Mouse (Mus musculus) adrenal gland, postnatal 10 days (tissue): ENCODE results near the gene Miip. TPM values are rescaled to one million over a fixed set of nuclear protein-coding genes. Genes with fewer than 3 reads are reported as not detected.

ENCODE experiments used
- DNase-seq: peaks from one replicate; pipeline ENCODE4 v3.0.0; 2021; ENCODE audit warnings: mixed read lengths
- long read RNA-seq, 2 experiments: library from polyadenylated mRNA; stranded (forward); transcript quantifications; one replicate each; pipeline ENCODE4 v2.0.0; 2021
- total RNA-seq, 2 experiments: library from RNA; stranded (reverse); gene quantifications; 2 replicates each; pipeline ENCODE4 v1.2.3; 2021

Miip gene
- total RNA-seq, result 10 to 100 TPM; 18.5 to 29.4 TPM
- long read RNA-seq, experiment 1, transcript Miip-201 (10 exons, 1,813 nt), result major isoform, 32 of 63 reads
- long read RNA-seq, experiment 1, partial matches to known transcripts, result 6 of 63 reads
- long read RNA-seq, experiment 1, other reads (novel, unspliced or antisense), result 20 of 63 reads
- long read RNA-seq, experiment 2, transcript Miip-201 (10 exons, 1,813 nt), result major isoform, 11 of 39 reads
- long read RNA-seq, experiment 2, transcript Miip-205 (9 exons, 1,909 nt), result minor isoform, 10 of 39 reads
- long read RNA-seq, experiment 2, partial matches to known transcripts, result 6 of 39 reads
- long read RNA-seq, experiment 2, other reads (novel, unspliced or antisense), result 12 of 39 reads

- peak; percentile 96 for DNase-seq
These were observed at the start of gene Miip, which contains the start of gene Fv1 for GRCm38 (mm10) chr4:147868450-147869031. Gene Miip (minus strand): TSS chr4:147868816. Gene Fv1 (plus strand): TSS chr4:147868979.

GRCm38 (mm10) chr4:147909486-147909885 lies 40.9 kb upstream of the Miip start:
- DNase-seq, result no peak

GRCm38 (mm10) chr4:147906230-147906629 lies 37.6 kb upstream of the Miip start:
- peak; percentile 53 for DNase-seq

GRCm38 (mm10) chr4:147905090-147905659 lies 36.6 kb upstream of the Miip start:
- no peak for DNase-seq

- DNase-seq, result peak; percentile 91
These were observed 35.9 kb upstream of the Miip start, which contains the start of gene Mfn2 for GRCm38 (mm10) chr4:147904313-147905089. Gene Mfn2 (minus strand): TSS chr4:147904704.

- peak; percentile 62 for DNase-seq
These were observed 35.0 kb upstream of the Miip start for GRCm38 (mm10) chr4:147903601-147904000.

GRCm38 (mm10) chr4:147902906-147903500 lies 34.4 kb upstream of the Miip start:
- peak; percentile 41 for DNase-seq

GRCm38 (mm10) chr4:147900452-147900851 lies 31.8 kb upstream of the Miip start:
- DNase-seq, result no peak

- DNase-seq, result no peak
These were observed 28.7 kb upstream of the Miip start for GRCm38 (mm10) chr4:147897348-147897747.

GRCm38 (mm10) chr4:147896411-147896810 lies 27.8 kb upstream of the Miip start:
- no peak for DNase-seq

- no peak for DNase-seq
These were observed 27.3 kb upstream of the Miip start for GRCm38 (mm10) chr4:147895815-147896330.

- DNase-seq, result peak; percentile 30
These were observed 21.7 kb upstream of the Miip start for GRCm38 (mm10) chr4:147890341-147890740.

GRCm38 (mm10) chr4:147888237-147888636 lies 19.6 kb upstream of the Miip start:
- DNase-seq, result no peak

- DNase-seq, result no peak
These were observed 18.7 kb upstream of the Miip start for GRCm38 (mm10) chr4:147887277-147887676.

- no peak for DNase-seq
These were observed 17.5 kb upstream of the Miip start for GRCm38 (mm10) chr4:147886158-147886557.

GRCm38 (mm10) chr4:147884138-147884537 lies 15.5 kb upstream of the Miip start:
- DNase-seq, result peak; percentile 34

- DNase-seq, result no peak
These were observed 14.4 kb upstream of the Miip start for GRCm38 (mm10) chr4:147883041-147883440.

- no peak for DNase-seq
These were observed 13.2 kb upstream of the Miip start for GRCm38 (mm10) chr4:147881792-147882191.

- no peak for DNase-seq
These were observed 11.2 kb upstream of the Miip start for GRCm38 (mm10) chr4:147879865-147880264.

- no peak for DNase-seq
These were observed 10.8 kb upstream of the Miip start for GRCm38 (mm10) chr4:147879456-147879855.

GRCm38 (mm10) chr4:147878537-147878936 lies 9.9 kb upstream of the Miip start:
- DNase-seq, result no peak
